Mouse (Mus musculus) megakaryocyte, embryonic 14.5 days (primary cell): ENCODE measurements at regions not wholly inside any gene's neighbourhood (a gene's known extent, or its start where the extent isn't known, plus 50 kb on each side); places are given as distances from the start of the nearest gene placed in this dataset.

Experiments used
- H3K27me3 ChIP-seq: replicated peaks from 2 replicates; pipeline ENCODE3; 2012; ENCODE audit warnings: inconsistent platforms
- H3K36me3 ChIP-seq: replicated peaks from 2 replicates; pipeline ENCODE3; 2012; ENCODE audit warnings: low read length, inconsistent platforms, mixed read lengths
- H3K4me1 ChIP-seq: 2 replicates; pipeline ENCODE4 v1.6.1; 2012; ENCODE audit warnings: inconsistent platforms
- H3K4me3 ChIP-seq: replicated peaks from 2 replicates; pipeline ENCODE3; 2012; ENCODE audit warnings: moderate library complexity, mild to moderate bottlenecking, inconsistent platforms
- H3K9me3 ChIP-seq: 2 replicates; pipeline ENCODE4 v1.6.1; 2012; ENCODE audit warnings: inconsistent platforms
- FLI1 ChIP-seq: IDR thresholded peaks from 2 replicates; pipeline ENCODE4 v1.6.1; 2012; ENCODE audit warnings: low read length, inconsistent platforms, mixed read lengths
- GATA1 ChIP-seq: IDR thresholded peaks from 3 replicates; pipeline ENCODE4 v1.6.1; 2012; ENCODE audit warnings: mixed read lengths, low read length, inconsistent platforms, borderline replicate concordance

GRCm38 (mm10) chr12:58027796-58028195 lies 183.8 kb upstream of the Sstr1 start:
- no peaks in the 10 kb centered on the region for H3K27me3 ChIP-seq
- no peaks in the 10 kb centered on the region for H3K9me3 ChIP-seq
- no peaks in the 10 kb centered on the region for H3K36me3 ChIP-seq
- TF ChIP-seq FLI1 (no peak), GATA1 (no peak)
- no peak overlapping the region for H3K4me3 ChIP-seq
- H3K4me1 ChIP-seq: no peaks in the 10 kb centered on the region

GRCm38 (mm10) chr12:58056368-58056860 lies 155.2 kb upstream of the Sstr1 start:
- H3K9me3 ChIP-seq: no peaks in the 10 kb centered on the region
- no peaks in the 10 kb centered on the region for H3K27me3 ChIP-seq
- TF ChIP-seq GATA1: no peak
- no peak for TF ChIP-seq FLI1
- no peak overlapping the region for H3K4me3 ChIP-seq
- no peaks in the 10 kb centered on the region for H3K36me3 ChIP-seq
- H3K4me1 ChIP-seq: no peaks in the 10 kb centered on the region

GRCm38 (mm10) chr12:58067318-58068223 lies 144.0 kb upstream of the Sstr1 start:
- TF ChIP-seq FLI1: no peak
- Histone ChIP-seq H3K4me3 (no peak overlapping the region), H3K36me3 (no peaks in the 10 kb centered on the region), H3K4me1 (no peaks in the 10 kb centered on the region), H3K27me3 (no peaks in the 10 kb centered on the region), H3K9me3 (no peaks in the 10 kb centered on the region)

- no peaks in the 10 kb centered on the region for H3K9me3 ChIP-seq
- TF ChIP-seq FLI1 (no peak), GATA1 (no peak)
- no peaks in the 10 kb centered on the region for H3K36me3 ChIP-seq
- H3K4me1 ChIP-seq: no peaks in the 10 kb centered on the region
- H3K4me3 ChIP-seq: peak overlapping the region; percentile 20
- no peaks in the 10 kb centered on the region for H3K27me3 ChIP-seq
Observed at GRCm38 (mm10) chr12:58087311-58087710, 124.3 kb upstream of the Sstr1 start.

GRCm38 (mm10) chr12:58112643-58113042 lies 98.9 kb upstream of the Sstr1 start:
- H3K4me3 ChIP-seq: no peak overlapping the region
- no peaks in the 10 kb centered on the region for H3K4me1 ChIP-seq
- TF ChIP-seq GATA1 (no peak), FLI1 (no peak)
- H3K27me3 ChIP-seq: no peaks in the 10 kb centered on the region
- H3K36me3 ChIP-seq: no peaks in the 10 kb centered on the region
- peaks cover under 1% of the 10 kb centered on the region for H3K9me3 ChIP-seq

- H3K36me3 ChIP-seq: no peaks in the 10 kb centered on the region
- no peaks in the 10 kb centered on the region for H3K4me1 ChIP-seq
- TF ChIP-seq FLI1 (no peak), GATA1 (no peak)
- H3K4me3 ChIP-seq: no peak overlapping the region
- H3K27me3 ChIP-seq: no peaks in the 10 kb centered on the region
- peaks cover 4% of the 10 kb centered on the region; the same call in 1 of the 2 replicates for H3K9me3 ChIP-seq
Observed at GRCm38 (mm10) chr12:58139121-58139520, 72.5 kb upstream of the Sstr1 start.

GRCm38 (mm10) chr12:58151883-58152282 lies 59.7 kb upstream of the Sstr1 start:
- Histone ChIP-seq H3K4me3 (no peak overlapping the region), H3K9me3 (no peaks in the 10 kb centered on the region), H3K36me3 (no peaks in the 10 kb centered on the region), H3K27me3 (no peaks in the 10 kb centered on the region), H3K4me1 (no peaks in the 10 kb centered on the region)
- TF ChIP-seq FLI1 (no peak), GATA1 (no peak)
